10 mouse cellular contexts compared by ENCODE assay signal in genomic region chr11:3347835-3348195, GRCm38 (mm10). TPM values are rescaled to one million over a fixed set of nuclear protein-coding genes. Genes with fewer than 3 reads are reported as not detected.
DNase-seq lines count a peak whose midpoint lies in the region; ATAC-seq and TF ChIP-seq lines count a peak whose summit lies in the region.
"Had no signal": no experiment of that assay in that cellular context is flagged by ENCODE, and none has a peak within 500 bp of the region (broad histone marks: within the 10 kb centered on the region; RNA-seq: fewer than 3 reads in every experiment).

No protein-coding gene starts in this region.

- H3K4me1 ChIP-seq in heart, postnatal 0 days (ENCODE audit: control insufficient read depth, insufficient read depth) = peaks cover 18% of the 10 kb centered on the region
- H3K4me1 ChIP-seq in heart, adult 2 months (ENCODE audit: control insufficient read depth, insufficient read depth, low read length) = peaks cover 10% of the 10 kb centered on the region
- peaks cover 23% of the 10 kb centered on the region for H3K4me1 ChIP-seq in midbrain, embryonic 10.5 days
- no peaks in the 10 kb centered on the region for H3K4me1 ChIP-seq in midbrain, postnatal 0 days (ENCODE audit: insufficient read depth, low read length)
- H3K4me1 ChIP-seq in midbrain, embryonic 15.5 days = peaks cover 6% of the 10 kb centered on the region; the same call in 1 of the 2 replicates

- DNase-seq in cerebellum, adult 9-10 months = peak; percentile 41
- no peak for DNase-seq in heart, postnatal 0 days (ENCODE audit: low spot score)
- no peak for DNase-seq in heart, adult 2 months
- no peak for DNase-seq in midbrain, embryonic 10.5 days (ENCODE audit: low spot score)
- no peak for DNase-seq in midbrain, postnatal 0 days (ENCODE audit: low spot score)
- DNase-seq in thymus, postnatal 14 days = no peak

- peak overlapping the region; percentile 47 for H3K27ac ChIP-seq in heart, postnatal 0 days (ENCODE audit: low read depth)
- H3K27ac ChIP-seq in heart, adult 2 months = no peak overlapping the region
- H3K27ac ChIP-seq in midbrain, embryonic 10.5 days (replicated peaks) = peak overlapping the region; percentile 80
- H3K27ac ChIP-seq in midbrain, postnatal 0 days (ENCODE audit: low read depth, low read length) = no peak overlapping the region
- peak overlapping the region; percentile 51; the same call in 1 of the 2 replicates for H3K27ac ChIP-seq in midbrain, embryonic 15.5 days
- H3K27ac ChIP-seq: liver, embryonic 15.5 days; neural tube, embryonic 12.5 days had no signal

- H3K36me3 ChIP-seq in heart, postnatal 0 days (replicated peaks; ENCODE audit: control insufficient read depth, insufficient read depth, low read length) = peaks cover 58% of the 10 kb centered on the region
- peaks cover 3% of the 10 kb centered on the region; the same call in 1 of the 2 replicates for H3K36me3 ChIP-seq in heart, adult 2 months (ENCODE audit: control insufficient read depth, insufficient read depth, low read length)
- peaks cover 88% of the 10 kb centered on the region for H3K36me3 ChIP-seq in midbrain, embryonic 10.5 days
- peaks cover 73% of the 10 kb centered on the region for H3K36me3 ChIP-seq in midbrain, postnatal 0 days (ENCODE audit: insufficient read depth, low read length)
- H3K36me3 ChIP-seq in midbrain, embryonic 15.5 days (replicated peaks) = peaks cover 55% of the 10 kb centered on the region

- H3K4me2 ChIP-seq in heart, postnatal 0 days (ENCODE audit: low read depth, low read length) = no peak overlapping the region
- H3K4me2 ChIP-seq in midbrain, postnatal 0 days (ENCODE audit: low read depth, low read length, poor library complexity, severe bottlenecking) = no peak overlapping the region
- H3K4me2 ChIP-seq in midbrain, embryonic 15.5 days = no peak overlapping the region
- H3K4me2 ChIP-seq: liver, embryonic 15.5 days; neural tube, embryonic 12.5 days had no signal

- H3K79me2 ChIP-seq in heart, adult 2 months (replicated peaks; ENCODE audit: control insufficient read depth, insufficient read depth, low read length) = no peaks in the 10 kb centered on the region

- H3K4me3 ChIP-seq in heart, postnatal 0 days (ENCODE audit: low read depth, low read length) = no peak overlapping the region
- no peak overlapping the region for H3K4me3 ChIP-seq in heart, adult 2 months
- no peak overlapping the region for H3K4me3 ChIP-seq in midbrain, embryonic 10.5 days
- no peak overlapping the region for H3K4me3 ChIP-seq in midbrain, postnatal 0 days (ENCODE audit: low read depth, low read length)
- H3K4me3 ChIP-seq in midbrain, embryonic 15.5 days = no peak overlapping the region
- H3K4me3 ChIP-seq: liver, embryonic 15.5 days; neural tube, embryonic 12.5 days had no signal

- intact Hi-C loops in heart, adult 2 months (cut with DNase I) = loop anchor here (1.0 to 10.0 kb wide), 4 partner anchors 17 to 167 kb away; partner anchors contain the start of genes Limk2, Pik3ip1 and Selenom

- no peak overlapping the region for H3K9ac ChIP-seq in heart, postnatal 0 days (replicated peaks; ENCODE audit: low read depth, low read length)
- H3K9ac ChIP-seq in heart, adult 2 months (ENCODE audit: low read depth, low read length) = no peak overlapping the region
- no peak overlapping the region for H3K9ac ChIP-seq in midbrain, postnatal 0 days (replicated peaks; ENCODE audit: low read length, poor library complexity, severe bottlenecking)
- no peak overlapping the region for H3K9ac ChIP-seq in midbrain, embryonic 15.5 days
- H3K9ac ChIP-seq: liver, embryonic 15.5 days had no signal

- H3K27me3 ChIP-seq in heart, postnatal 0 days (ENCODE audit: control insufficient read depth, insufficient read depth, low read length) = no peaks in the 10 kb centered on the region
- no peaks in the 10 kb centered on the region for H3K27me3 ChIP-seq in heart, adult 2 months (ENCODE audit: control insufficient read depth, insufficient read depth, low read length)
- no peaks in the 10 kb centered on the region for H3K27me3 ChIP-seq in midbrain, embryonic 10.5 days (ENCODE audit: low read depth, poor library complexity, severe bottlenecking)
- H3K27me3 ChIP-seq in midbrain, postnatal 0 days (ENCODE audit: insufficient read depth, low read length) = no peaks in the 10 kb centered on the region
- no peaks in the 10 kb centered on the region for H3K27me3 ChIP-seq in midbrain, embryonic 15.5 days (replicated peaks)
- H3K27me3 ChIP-seq: liver, embryonic 15.5 days; neural tube, embryonic 12.5 days had no signal

- no peaks in the 10 kb centered on the region for H3K9me3 ChIP-seq in heart, postnatal 0 days (replicated peaks; ENCODE audit: control insufficient read depth, low read length)
- no peaks in the 10 kb centered on the region for H3K9me3 ChIP-seq in midbrain, embryonic 10.5 days (replicated peaks)
- no peaks in the 10 kb centered on the region for H3K9me3 ChIP-seq in midbrain, postnatal 0 days (ENCODE audit: low read length)
- no peaks in the 10 kb centered on the region for H3K9me3 ChIP-seq in midbrain, embryonic 15.5 days
- H3K9me3 ChIP-seq: liver, embryonic 15.5 days; neural tube, embryonic 12.5 days had no signal

- TF ChIP-seq CTCF in heart, postnatal 0 days (IDR thresholded peaks at IDR 0.05; ENCODE audit: low read depth) = no peak
- no peak for TF ChIP-seq CTCF in heart, adult 2 months (IDR thresholded peaks at IDR 0.05)
- no peak for TF ChIP-seq CTCF in midbrain, postnatal 0 days (IDR thresholded peaks at IDR 0.05)

- no peak for TF ChIP-seq POLR2A in heart, adult 2 months (IDR thresholded peaks at IDR 0.05; ENCODE audit: insufficient read depth, low read depth, low read length)

- no peak for TF ChIP-seq EP300 in heart, postnatal 0 days (IDR thresholded peaks at IDR 0.05; ENCODE audit: low read depth)
- no peak for TF ChIP-seq EP300 in heart, adult 2 months (IDR thresholded peaks at IDR 0.05; ENCODE audit: insufficient read depth, low read depth, low read length)

- ATAC-seq in cerebellum, adult (ENCODE audit: insufficient number of reproducible peaks, low FRiP score, low TSS enrichment) = no peak
- ATAC-seq in heart, postnatal 0 days (ENCODE audit: insufficient read depth, low read depth) = no peak
- ATAC-seq in midbrain, postnatal 0 days (ENCODE audit: low FRiP score) = no peak
- ATAC-seq in midbrain, embryonic 15.5 days (replicated peaks) = no peak

RNA-seq across cellular contexts. Expression of gene Pik3ip1, which starts 17.6 kb away (rescaled TPM):
- total RNA-seq in heart, postnatal 0 days (2014; rRNA removed; ENCODE audit: low replicate concordance) = 22.3 and 57.6 TPM in 2 replicates
- polyA plus RNA-seq in heart, postnatal 0 days (2015; fragmentation: Nextera tagmentation; extraction: Ambion mirVana) = 44.7 and 65.9 TPM in 2 replicates
- 10 to 100 TPM; 29.4 to 36.4 TPM for total RNA-seq in heart, adult 2 months (2021)
- 29.5 and 36.2 TPM in 2 replicates for polyA plus RNA-seq in heart, adult 2 months (2012; rRNA removed)
- polyA plus RNA-seq in midbrain, embryonic 10.5 days (2016; fragmentation: Nextera tagmentation; extraction: Ambion mirVana) = 7.4 and 13.0 TPM in 2 replicates
- 42.5 and 43.4 TPM in 2 replicates for total RNA-seq in midbrain, postnatal 0 days (2014; rRNA removed)
- polyA plus RNA-seq in midbrain, postnatal 0 days (2015; fragmentation: Nextera tagmentation; extraction: Ambion mirVana) = 34.7 and 37.5 TPM in 2 replicates
- 26.5 and 26.6 TPM in 2 replicates for polyA plus RNA-seq in midbrain, embryonic 15.5 days (2015; fragmentation: Nextera tagmentation; extraction: Ambion mirVana)

RNA-seq across cellular contexts. Expression of gene Patz1, which starts 59.1 kb away (rescaled TPM):
- 35.6 and 56.8 TPM in 2 replicates for total RNA-seq in heart, postnatal 0 days (2014; rRNA removed; ENCODE audit: low replicate concordance)
- polyA plus RNA-seq in heart, postnatal 0 days (2015; fragmentation: Nextera tagmentation; extraction: Ambion mirVana) = 13.1 and 14.0 TPM in 2 replicates
- 10 to 100 TPM; 19.4 to 30.8 TPM for total RNA-seq in heart, adult 2 months (2021)
- polyA plus RNA-seq in heart, adult 2 months (2012; rRNA removed) = 16.3 and 19.9 TPM in 2 replicates
- polyA plus RNA-seq in midbrain, embryonic 10.5 days (2016; fragmentation: Nextera tagmentation; extraction: Ambion mirVana) = 112 and 122 TPM in 2 replicates
- 79.3 and 81.3 TPM in 2 replicates for total RNA-seq in midbrain, postnatal 0 days (2014; rRNA removed)
- 36.3 and 39.3 TPM in 2 replicates for polyA plus RNA-seq in midbrain, postnatal 0 days (2015; fragmentation: Nextera tagmentation; extraction: Ambion mirVana)
- polyA plus RNA-seq in midbrain, embryonic 15.5 days (2015; fragmentation: Nextera tagmentation; extraction: Ambion mirVana) = 60.9 and 63.2 TPM in 2 replicates

Comparison
In these comparisons a context has a peak if more than half of its experiments do, and no peak if none do; other contexts are left out.
1. H3K27ac ChIP-seq: peak in heart, postnatal 0 days (single experiment), midbrain, embryonic 10.5 days (single experiment) and midbrain, embryonic 15.5 days (single experiment); none in heart, adult 2 months (single experiment) and midbrain, postnatal 0 days (single experiment).